Mouse (Mus musculus) testis, postnatal 14 days (tissue): ENCODE measurements at regions not wholly inside any gene's neighbourhood (a gene's known extent, or its start where the extent isn't known, plus 50 kb on each side); places are given as distances from the start of the nearest gene placed in this dataset.

Experiments used
- DNase-seq: peaks from one replicate; pipeline ENCODE4 v3.0.0; 2021; ENCODE audit warnings: low spot score

- DNase-seq = no peak
Measured at GRCm38 (mm10) chr10:38875667-38876245, 54.2 kb upstream of the Rfpl4b start.

GRCm38 (mm10) chr10:38879271-38879670 is 57.7 kb upstream of the Rfpl4b start:
- DNase-seq = no peak

DNA sequence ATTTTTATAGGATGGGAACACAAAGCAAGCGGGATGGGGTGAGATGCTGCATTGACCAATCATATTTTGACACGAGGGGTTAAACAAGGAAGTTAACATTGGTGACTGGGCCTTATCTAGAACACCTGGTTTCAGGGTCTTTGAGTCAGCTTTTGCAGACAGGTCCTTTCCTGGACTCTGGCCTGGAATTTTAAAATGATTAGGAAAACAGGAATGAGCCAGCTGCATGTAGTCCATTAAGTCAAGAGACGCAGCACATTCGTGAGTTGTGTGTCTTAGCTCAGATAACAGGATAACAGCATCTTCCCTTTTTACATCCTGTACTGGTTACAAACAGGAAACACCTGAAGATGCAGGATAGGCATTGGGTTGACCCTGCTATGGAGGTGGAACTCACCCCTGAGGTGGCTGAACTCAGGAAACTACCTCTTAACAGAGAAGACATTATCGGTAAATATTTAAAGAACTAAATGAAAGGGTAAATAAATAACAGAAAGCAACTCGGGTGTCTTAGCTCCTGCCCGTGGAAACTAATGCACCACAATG is 59.1 kb upstream of the Rfpl4b start:
- DNase-seq = no peak

- no peak for DNase-seq
Measured at GRCm38 (mm10) chr10:38882154-38882553, 60.6 kb upstream of the Rfpl4b start.

- no peak for DNase-seq
Measured at GRCm38 (mm10) chr10:38883816-38884599, 62.4 kb upstream of the Rfpl4b start.

- DNase-seq = no peak
Measured at GRCm38 (mm10) chr10:38884641-38885040, 63.1 kb upstream of the Rfpl4b start.

DNA sequence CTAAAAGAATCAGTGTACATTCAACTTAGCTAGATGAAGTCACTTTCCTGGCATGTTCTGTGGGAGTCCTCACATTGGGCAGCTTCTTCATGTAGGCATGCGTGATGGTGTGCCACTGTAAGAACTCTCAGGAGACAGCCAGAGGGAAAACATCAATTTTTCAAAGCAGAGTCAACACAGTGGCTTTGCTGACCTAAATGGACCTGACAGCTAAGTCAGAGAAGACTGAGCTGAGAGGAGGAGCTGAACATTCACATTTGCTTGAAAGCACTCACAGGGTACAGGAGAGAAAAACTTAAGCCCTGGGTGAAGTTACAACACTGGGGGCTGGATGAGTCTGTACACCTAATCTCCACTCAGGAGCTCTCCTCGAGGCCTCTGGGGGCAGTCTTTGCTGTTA is 64.9 kb upstream of the Rfpl4b start:
- DNase-seq = no peak

- no peak for DNase-seq
Measured at GRCm38 (mm10) chr10:38887896-38888295, 66.3 kb upstream of the Rfpl4b start.

- no peak for DNase-seq
Measured at GRCm38 (mm10) chr10:38894706-38895105, 70.6 kb upstream of the Lama4 start.

DNA sequence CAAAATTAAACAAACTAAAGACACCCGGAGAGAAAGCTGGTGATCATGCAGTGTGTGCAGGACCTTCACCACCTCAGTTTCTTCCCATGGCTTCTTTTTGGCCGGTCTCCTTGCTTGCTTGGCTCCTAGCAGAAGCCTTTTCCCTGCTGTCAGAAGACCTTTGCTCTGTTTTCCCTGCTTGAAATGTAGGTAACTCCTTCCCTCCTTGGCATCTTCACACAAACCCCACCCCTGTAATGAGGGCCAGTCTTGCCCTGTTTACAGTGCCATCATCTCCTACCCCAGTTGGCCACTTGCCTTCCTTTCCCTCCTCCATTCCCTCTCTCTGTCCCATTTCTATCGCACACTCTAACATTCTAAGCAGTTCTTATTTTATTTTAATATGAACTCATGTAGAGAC is 69.7 kb upstream of the Lama4 start:
- DNase-seq = no peak

DNA sequence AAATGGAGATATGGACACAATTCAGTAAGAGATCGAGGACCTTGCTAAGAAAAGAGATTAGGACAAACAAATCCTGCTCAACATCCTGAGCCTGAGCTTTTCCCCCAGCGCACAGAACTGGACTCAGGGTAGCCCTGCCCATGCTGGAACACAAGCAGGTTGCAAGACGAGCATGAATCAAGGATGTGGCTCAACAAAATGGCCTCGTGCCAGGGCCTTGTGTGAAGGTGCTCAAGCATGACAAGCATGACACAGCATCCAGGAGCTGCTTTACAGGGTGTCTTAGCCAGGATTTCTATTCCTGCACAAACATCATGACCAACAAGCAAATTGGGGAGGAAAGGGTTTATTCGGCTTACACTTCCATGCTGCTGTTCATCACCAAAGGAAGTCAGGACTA is 67.7 kb upstream of the Lama4 start:
- no peak for DNase-seq

GRCm38 (mm10) chr10:38906121-38906520 is 59.2 kb upstream of the Lama4 start:
- no peak for DNase-seq

- no peak for DNase-seq
Measured at GRCm38 (mm10) chr10:38907835-38908234, 57.5 kb upstream of the Lama4 start.

DNA sequence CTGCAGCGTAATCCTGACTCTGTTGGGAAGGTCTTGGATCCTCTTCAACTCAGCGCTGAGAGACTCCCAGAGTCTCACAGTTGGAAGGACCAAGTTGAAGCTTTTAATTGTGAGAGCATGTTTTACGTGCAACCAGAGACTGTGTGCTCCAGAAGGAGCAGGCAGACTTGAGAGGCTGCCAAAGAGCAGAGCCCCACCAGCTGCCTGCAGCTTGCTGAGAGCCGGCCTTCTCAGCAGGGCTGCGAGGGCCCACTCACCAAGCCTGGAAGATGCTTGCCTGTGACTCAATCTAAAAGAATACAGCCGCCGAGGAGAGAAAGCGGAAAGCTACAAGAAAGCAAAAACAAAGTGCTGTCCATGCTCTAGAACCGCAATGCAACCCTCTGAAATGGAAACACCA is 57.0 kb upstream of the Lama4 start:
- peak; percentile 73 for DNase-seq

DNA sequence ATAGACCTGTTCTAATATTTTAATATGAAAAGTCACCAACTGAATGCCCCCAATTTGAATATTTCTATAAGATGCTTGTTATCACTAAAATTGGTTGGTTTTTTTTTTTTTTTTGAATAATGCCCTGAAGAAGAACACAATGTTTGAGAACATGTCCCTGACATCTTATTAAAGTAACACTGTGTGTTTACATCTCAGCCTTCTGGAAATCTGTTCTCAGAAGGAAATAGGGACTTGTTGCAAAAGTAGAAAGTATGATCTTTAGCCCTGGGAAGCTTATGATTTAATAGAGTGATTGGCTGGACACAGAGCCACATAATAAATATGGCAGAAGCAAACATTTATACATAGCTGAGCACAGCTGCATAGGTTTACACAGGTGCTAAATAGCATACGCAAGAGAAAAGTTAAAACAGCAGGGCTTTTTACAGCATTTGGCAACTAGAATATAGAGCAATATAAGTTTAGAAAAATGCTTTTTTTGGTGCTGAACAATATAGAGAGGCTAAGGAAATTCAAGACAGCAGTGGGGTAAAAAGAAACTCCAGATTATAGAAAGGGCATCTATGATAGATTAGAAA is 56.1 kb upstream of the Lama4 start:
- no peak for DNase-seq

- DNase-seq = no peak
Measured at GRCm38 (mm10) chr10:38909843-38910242, 55.5 kb upstream of the Lama4 start.

DNA sequence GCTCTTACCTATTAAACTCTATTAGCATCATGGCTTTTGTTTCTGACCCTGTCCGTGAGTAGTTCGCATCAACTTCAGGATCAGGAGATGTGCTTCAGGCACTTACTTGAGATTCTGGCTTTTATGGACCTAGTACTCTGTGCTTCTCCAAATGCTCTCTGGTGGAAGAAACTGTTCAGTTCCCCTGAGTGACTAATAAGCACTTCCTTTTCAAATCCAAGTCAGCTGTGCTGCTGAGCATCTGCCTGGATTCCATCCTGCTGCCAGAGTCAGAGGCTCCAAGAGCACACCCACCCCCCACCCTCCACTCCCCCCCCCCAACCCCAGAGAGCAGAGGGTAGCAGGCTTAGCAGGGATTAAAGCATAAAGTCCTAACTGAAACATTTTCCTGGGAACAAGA is 52.3 kb upstream of the Lama4 start:
- DNase-seq = no peak
